Mouse (Mus musculus) lung, postnatal 0 days (tissue): ENCODE data around the gene App. TPM values are rescaled to one million over a fixed set of nuclear protein-coding genes. Genes with fewer than 3 reads are reported as not detected.

ENCODE experiments used
- ATAC-seq: fragments of 200-750 bp; cut with Nextera tagmentation; 2 replicates; pipeline ENCODE4 v1.8.0; 2017; ENCODE audit warnings: moderate library complexity
- DNase-seq: peaks from one replicate; pipeline ENCODE4 v3.0.0-alpha.2; 2016; ENCODE audit warnings: low spot score
- H3K27ac ChIP-seq: fragments of 300-500 bp; sonication (generic); 2 replicates; pipeline ENCODE4 v1.5.1; 2014; ENCODE audit warnings: antibody characterized with exemption, mild to moderate bottlenecking, low read length, mixed read lengths
- H3K27me3 ChIP-seq: fragments of 300-500 bp; sonication (generic); replicated peaks from 2 replicates; pipeline ENCODE4 v1.6.1; 2014; ENCODE audit warnings: low read length, mixed read lengths; ENCODE audit not compliant: insufficient read depth
- H3K36me3 ChIP-seq: fragments of 300-500 bp; sonication (generic); 2 replicates; pipeline ENCODE4 v1.6.1; 2014; ENCODE audit warnings: low read length, mixed read lengths; ENCODE audit not compliant: insufficient read depth
- H3K4me1 ChIP-seq: fragments of 300-500 bp; sonication (generic); 2 replicates; pipeline ENCODE4 v1.6.1; 2014; ENCODE audit warnings: antibody characterized with exemption, low read depth, low read length, mixed read lengths; ENCODE audit not compliant: insufficient read depth
- H3K4me2 ChIP-seq: fragments of 300-500 bp; sonication (generic); replicated peaks from 2 replicates; pipeline ENCODE4 v1.6.1; 2014; ENCODE audit warnings: low read depth, mild to moderate bottlenecking, low read length, moderate library complexity, mixed read lengths
- H3K4me3 ChIP-seq: fragments of 300-500 bp; sonication (generic); 2 replicates; pipeline ENCODE4 v1.5.1; 2014; ENCODE audit warnings: low read depth, low read length
- H3K9ac ChIP-seq: fragments of 300-500 bp; sonication (generic); replicated peaks from 2 replicates; pipeline ENCODE4 v1.6.1; 2014; ENCODE audit warnings: low read depth, mild to moderate bottlenecking
- H3K9me3 ChIP-seq: fragments of 300-500 bp; sonication (generic); 2 replicates; pipeline ENCODE4 v1.6.1; 2016; ENCODE audit warnings: low read length, mixed read lengths
- CTCF ChIP-seq: IDR thresholded peaks from 2 replicates; pipeline ENCODE4 v1.5.1; 2016; ENCODE audit warnings: antibody characterized with exemption, mild to moderate bottlenecking
- EP300 ChIP-seq: IDR thresholded peaks from 2 replicates; pipeline ENCODE4 v1.6.1; 2016; ENCODE audit warnings: antibody characterized with exemption, mild to moderate bottlenecking, control low read depth
- WGBS: fragments of 180-500 bp; shearing (Covaris S2); extraction: QIAGEN DNeasy Blood & Tissue Kit; methylation state at CpG from one replicate; pipeline ENCODE4 v1.1.7; 2014; 5-methylcytosine and 5-hydroxymethylcytosine counted together
- polyA plus RNA-seq: library from polyadenylated mRNA; unstranded; fragments of >200 nt; fragmentation: Nextera tagmentation; extraction: Ambion mirVana; gene quantifications from 2 replicates; pipeline ENCODE4 v1.2.1, GENCODE M21; 2015

App gene
- polyA plus RNA-seq, 1 experiment from 2014 or later: 425 TPM

DNA sequence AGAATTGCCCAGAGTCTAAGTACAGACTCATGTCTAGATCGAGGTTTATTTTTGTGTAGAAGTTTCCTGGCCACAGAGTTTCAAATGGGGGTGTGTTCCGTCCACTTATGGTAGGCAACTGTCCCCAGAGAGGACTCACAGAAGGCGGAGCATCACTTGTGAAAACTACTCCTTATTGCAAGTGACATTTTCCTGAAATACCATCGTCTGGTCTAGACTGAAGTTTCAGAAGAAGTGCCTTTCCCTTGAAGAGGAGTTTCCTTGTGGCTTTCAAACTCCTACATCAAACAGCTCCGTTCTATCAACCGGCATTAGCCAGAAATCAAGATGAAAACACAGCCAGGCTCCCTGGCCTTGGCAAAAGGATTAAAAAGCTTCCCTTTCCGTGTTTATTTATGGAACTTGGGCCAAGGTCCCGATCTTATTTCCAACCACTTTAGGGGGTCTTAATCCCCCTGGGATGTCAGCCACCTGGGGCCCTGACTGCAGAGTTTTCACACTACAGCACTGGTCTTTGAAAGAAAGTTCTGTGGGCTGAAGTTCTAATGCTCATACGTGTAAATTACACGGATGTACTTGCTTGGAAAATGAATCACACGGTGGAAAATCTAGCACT lies 187.4 kb downstream of the App start:
- H3K4me1 ChIP-seq: peaks cover 16% of the 10 kb centered on the region; the same call in 1 of the 2 replicates
- TF ChIP-seq EP300 (no peak), CTCF (no peak)
- peak overlapping the region; percentile 44 for H3K27ac ChIP-seq
- no peak overlapping the region for H3K9ac ChIP-seq
- DNase-seq: no peak
- no peak overlapping the region for H3K4me2 ChIP-seq
- no peaks in the 10 kb centered on the region for H3K27me3 ChIP-seq
- H3K9me3 ChIP-seq: no peaks in the 10 kb centered on the region
- 30% methylated on average over 11 of the region's 11 CpGs for WGBS
- peak; percentile 22 for ATAC-seq
- H3K4me3 ChIP-seq: no peak overlapping the region
- peaks cover 6% of the 10 kb centered on the region; the same call in 1 of the 2 replicates for H3K36me3 ChIP-seq

DNA sequence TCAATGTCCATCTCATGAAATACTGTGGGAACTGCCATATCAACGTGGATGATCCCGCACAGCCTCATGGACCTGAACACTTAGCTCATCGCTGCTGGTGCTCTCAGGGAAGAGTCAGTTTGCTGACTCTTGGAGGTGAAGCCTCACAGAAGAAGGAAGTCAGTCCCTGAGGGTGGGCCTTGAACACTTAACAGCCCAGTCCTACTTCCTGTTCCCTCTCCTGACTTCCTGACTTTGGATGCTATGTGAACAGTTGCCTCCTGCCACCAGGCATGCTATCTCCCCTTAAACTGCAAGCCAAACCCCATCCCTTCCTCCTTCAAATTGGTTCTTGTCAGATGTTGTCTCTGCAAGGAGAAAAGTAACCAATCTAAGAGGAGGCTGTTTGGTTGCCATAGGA lies 188.2 kb downstream of the App start:
- no peaks in the 10 kb centered on the region for H3K27me3 ChIP-seq
- peak overlapping the region; percentile 44; the same call in 1 of the 2 replicates for H3K27ac ChIP-seq
- no peaks in the 10 kb centered on the region for H3K9me3 ChIP-seq
- DNase-seq (no peak), ATAC-seq (no peak)
- peaks cover 6% of the 10 kb centered on the region; the same call in 1 of the 2 replicates for H3K36me3 ChIP-seq
- 96% methylated on average over 3 of the region's 3 CpGs for WGBS
- H3K4me3 ChIP-seq: no peak overlapping the region
- H3K4me1 ChIP-seq: peaks cover 13% of the 10 kb centered on the region; the same call in 1 of the 2 replicates
- no peak overlapping the region for H3K4me2 ChIP-seq
- H3K9ac ChIP-seq: no peak overlapping the region
- no peak for TF ChIP-seq EP300
- no peak for TF ChIP-seq CTCF

DNA sequence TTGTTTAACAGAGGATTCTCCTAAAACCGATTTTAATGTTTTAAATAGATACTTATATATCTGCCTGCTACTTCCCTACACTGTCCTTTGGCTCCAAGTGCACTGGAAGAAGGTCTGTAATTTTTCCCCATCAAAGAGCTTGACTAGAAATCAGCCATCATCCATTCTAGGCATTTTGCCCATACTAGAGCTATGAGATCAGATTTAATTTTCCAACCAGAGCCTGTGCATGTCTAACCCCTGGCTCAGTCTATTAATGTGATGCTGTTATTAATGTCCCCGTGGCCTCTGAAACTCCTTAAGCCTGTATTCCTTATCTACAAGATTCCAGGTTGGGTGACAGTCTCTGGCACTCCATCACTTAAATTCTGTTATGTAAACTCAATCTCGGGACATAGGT lies 190.1 kb downstream of the App start:
- Histone ChIP-seq H3K9me3 (no peaks in the 10 kb centered on the region), H3K4me3 (no peak overlapping the region), H3K4me1 (peaks cover 3% of the 10 kb centered on the region; the same call in 1 of the 2 replicates), H3K27me3 (no peaks in the 10 kb centered on the region), H3K36me3 (peaks cover 6% of the 10 kb centered on the region; the same call in 1 of the 2 replicates), H3K27ac (no peak overlapping the region), H3K4me2 (no peak overlapping the region), H3K9ac (no peak overlapping the region)
- no peak for ATAC-seq
- TF ChIP-seq EP300 (no peak), CTCF (no peak)
- WGBS: 61% methylated on average over 3 of the region's 3 CpGs
- DNase-seq: no peak

DNA sequence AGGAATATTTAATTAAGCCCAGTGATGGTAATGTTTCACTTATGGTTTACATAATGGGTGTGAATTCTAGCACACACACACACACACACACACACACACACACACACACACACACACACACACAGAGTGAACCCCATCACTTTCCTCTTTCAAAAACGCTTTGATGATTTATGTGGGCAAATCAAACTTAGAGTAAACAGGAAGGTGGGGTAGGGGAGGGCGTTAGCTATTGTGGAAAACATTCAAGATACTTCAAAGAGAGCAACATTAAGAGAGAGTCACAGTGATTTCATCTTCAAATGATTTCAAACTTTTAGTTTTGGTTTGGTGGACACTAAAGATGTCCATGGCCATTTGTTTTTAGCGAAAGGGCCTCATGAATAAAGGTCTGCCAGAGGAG lies 191.0 kb downstream of the App start:
- Histone ChIP-seq H3K9ac (no peak overlapping the region), H3K4me3 (no peak overlapping the region), H3K27ac (no peak overlapping the region), H3K36me3 (peaks cover 12% of the 10 kb centered on the region; the same call in 1 of the 2 replicates), H3K4me1 (peaks cover 3% of the 10 kb centered on the region; the same call in 1 of the 2 replicates), H3K27me3 (no peaks in the 10 kb centered on the region), H3K4me2 (no peak overlapping the region), H3K9me3 (no peaks in the 10 kb centered on the region)
- ATAC-seq (no peak), DNase-seq (no peak)
- WGBS: 56% methylated on average over 3 of the region's 3 CpGs
- no peak for TF ChIP-seq CTCF
- no peak for TF ChIP-seq EP300

DNA sequence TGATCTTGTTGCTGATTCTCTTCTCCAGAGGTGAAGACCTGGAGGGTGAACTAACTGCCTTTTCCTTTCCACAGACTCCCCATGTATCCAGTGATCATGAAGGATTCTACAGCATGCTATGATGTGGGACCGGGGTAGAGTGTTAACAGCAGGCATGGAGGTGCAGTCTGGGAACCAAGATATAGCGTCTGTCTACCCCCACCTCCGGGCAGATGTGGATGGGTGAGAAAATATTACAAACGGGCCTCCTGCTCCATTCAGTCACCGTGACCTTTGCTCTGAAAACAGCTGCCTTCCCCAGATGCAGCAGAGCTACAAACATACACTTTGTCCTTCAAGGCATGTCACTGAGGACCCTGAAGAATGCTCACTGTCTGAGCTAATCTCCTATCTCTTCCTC lies 195.0 kb downstream of the App start:
- H3K4me3 ChIP-seq: no peak overlapping the region
- H3K27ac ChIP-seq: no peak overlapping the region
- 48% methylated on average over 5 of the region's 5 CpGs for WGBS
- ATAC-seq (no peak), DNase-seq (no peak)
- peaks cover 26% of the 10 kb centered on the region for H3K36me3 ChIP-seq
- no peak overlapping the region for H3K4me2 ChIP-seq
- TF ChIP-seq EP300 (no peak), CTCF (no peak)
- H3K9ac ChIP-seq: no peak overlapping the region
- H3K9me3 ChIP-seq: no peaks in the 10 kb centered on the region
- no peaks in the 10 kb centered on the region; the same call in 1 of the 2 replicates for H3K4me1 ChIP-seq
- H3K27me3 ChIP-seq: no peaks in the 10 kb centered on the region

DNA sequence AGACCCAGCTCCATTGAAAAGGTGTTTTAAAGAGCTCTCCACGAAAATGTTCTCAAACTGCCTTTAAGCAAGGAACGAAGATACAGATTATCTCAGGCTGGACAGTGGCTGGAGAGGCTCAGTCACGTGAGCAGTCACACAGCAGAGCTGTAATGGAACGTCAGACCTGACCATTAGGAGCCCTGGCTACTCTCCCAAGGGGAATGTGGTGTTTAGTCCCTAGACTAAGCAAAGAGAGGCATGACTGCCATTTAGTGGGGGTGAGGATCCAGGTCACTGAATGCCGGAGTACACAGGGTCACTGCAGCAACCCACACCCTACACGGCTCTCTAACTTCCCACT lies 199.4 kb downstream of the App start:
- Histone ChIP-seq H3K4me2 (no peak overlapping the region), H3K9ac (no peak overlapping the region), H3K27ac (peak overlapping the region; percentile 8; the same call in 1 of the 2 replicates), H3K9me3 (no peaks in the 10 kb centered on the region), H3K4me1 (peaks cover 11% of the 10 kb centered on the region), H3K36me3 (peaks cover 33% of the 10 kb centered on the region), H3K27me3 (no peaks in the 10 kb centered on the region), H3K4me3 (no peak overlapping the region)
- TF ChIP-seq EP300: no peak
- no peak for TF ChIP-seq CTCF
- DNase-seq (no peak), ATAC-seq (peak; percentile 43)
- WGBS: 72% methylated on average over 6 of the region's 6 CpGs
